Mouse (Mus musculus): ENCODE measurements at regions not wholly inside any gene's neighbourhood (a gene's known extent, or its start where the extent isn't known, plus 50 kb on each side); places are given as distances from the start of the nearest gene placed in this dataset.

DNA sequence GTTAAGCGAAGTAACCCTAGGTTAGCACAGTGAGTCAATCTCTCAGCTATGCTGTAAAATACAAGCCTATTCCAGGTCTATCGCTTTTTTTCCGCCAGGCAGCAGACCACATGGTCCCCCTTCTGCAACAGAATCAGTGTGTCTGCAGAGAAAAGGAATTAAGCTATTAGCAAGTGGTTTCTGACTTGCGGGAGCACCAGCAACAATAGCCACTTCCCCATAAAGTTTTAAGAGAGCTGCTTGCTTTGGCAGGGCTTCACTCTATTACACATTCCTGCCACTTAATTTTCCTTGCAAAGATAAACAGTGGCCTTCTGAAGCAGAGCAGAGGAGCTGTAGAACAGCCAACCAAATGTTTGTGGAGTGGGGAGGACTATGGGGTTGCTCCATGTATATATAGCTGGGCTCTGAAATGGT is 59.8 kb upstream of the Osmr start:
- H3K9ac ChIP-seq (ENCODE audit: control insufficient read depth, low read depth, low read length, poor library complexity, severe bottlenecking), result no peak overlapping the region
- H3K27ac ChIP-seq (ENCODE audit: control insufficient read depth, low read depth, low read length), result no peak overlapping the region
- H3K36me3 ChIP-seq (ENCODE audit: control insufficient read depth in 1 of 2, insufficient read depth in 2 of 2, low read length in 2 of 2), result no peaks in the 10 kb centered on the region
- no peak overlapping the region for H3K4me3 ChIP-seq (ENCODE audit: control insufficient read depth in 1 of 2, insufficient read depth in 1 of 2, low read depth in 2 of 2, low read length in 2 of 2)
- H3K4me1 ChIP-seq (ENCODE audit: control insufficient read depth in 1 of 2, insufficient read depth in 2 of 2, low read length in 2 of 2), result no peaks in the 10 kb centered on the region
- no peaks in the 10 kb centered on the region for H3K9me3 ChIP-seq (replicated peaks; ENCODE audit: insufficient read depth, low read length)
- no peak for DNase-seq (ENCODE audit: low read depth, low spot score)
- no peaks in the 10 kb centered on the region; a peak in 1 of 4 replicates for H3K27me3 ChIP-seq (ENCODE audit: control insufficient read depth in 1 of 2, insufficient read depth in 2 of 2, low read length in 2 of 2)
- TF ChIP-seq MYB (IDR thresholded peaks at IDR 0.05; ENCODE audit: low read depth, low read length) (no peak), MYC (IDR thresholded peaks at IDR 0.05; ENCODE audit: low read depth, low read length) (no peak), CHD2 (IDR thresholded peaks at IDR 0.05; ENCODE audit: low read length) (no peak), MAX (IDR thresholded peaks at IDR 0.05; ENCODE audit: low read length) (no peak), TBP (IDR thresholded peaks at IDR 0.05; ENCODE audit: low read depth, low read length) (no peak), TAL1 (IDR thresholded peaks at IDR 0.05; ENCODE audit: low read length) (no peak), ZMIZ1 (IDR thresholded peaks at IDR 0.05; ENCODE audit: low read depth, low read length) (no peak), UBTF (IDR thresholded peaks at IDR 0.05; ENCODE audit: borderline replicate concordance, insufficient read depth, low read depth, low read length) (no peak), NRF1 (IDR thresholded peaks at IDR 0.05; ENCODE audit: insufficient read depth, low read depth, low read length, poor library complexity, severe bottlenecking) (no peak), JUND (IDR thresholded peaks at IDR 0.05; ENCODE audit: low read depth, low read length) (no peak)
- H3K79me2 ChIP-seq (ENCODE audit: control insufficient read depth, insufficient read depth, low read length, poor library complexity), result no peaks in the 10 kb centered on the region

DNA sequence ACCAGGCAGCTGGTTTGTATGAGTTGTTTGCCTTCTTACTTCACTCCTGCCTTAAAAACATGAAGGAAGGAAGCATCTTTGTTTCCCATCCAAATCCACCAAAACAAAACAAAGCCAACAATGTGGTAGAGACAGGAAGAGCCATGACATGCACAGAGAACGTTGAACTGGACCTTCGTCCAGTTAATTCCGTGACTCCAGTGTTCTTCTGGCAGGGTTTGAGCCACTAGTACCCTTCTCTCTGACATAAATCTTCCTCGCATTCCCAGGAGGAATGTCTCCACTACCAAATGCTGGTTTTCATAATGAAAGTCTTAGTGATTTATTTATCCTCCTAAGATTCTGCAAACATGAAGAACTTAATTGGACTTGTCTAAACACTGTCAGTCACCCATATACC is 66.7 kb upstream of the Osmr start:
- no peaks in the 10 kb centered on the region for H3K36me3 ChIP-seq (ENCODE audit: control insufficient read depth in 1 of 2, insufficient read depth in 2 of 2, low read length in 2 of 2)
- no peaks in the 10 kb centered on the region for H3K4me1 ChIP-seq (ENCODE audit: control insufficient read depth in 1 of 2, insufficient read depth in 2 of 2, low read length in 2 of 2)

GRCm38 (mm10) chr15:6949236-6949635 is 74.5 kb upstream of the Osmr start:
- Histone ChIP-seq H3K27ac (ENCODE audit: control insufficient read depth, low read depth, low read length) (no peak overlapping the region), H3K27me3 (ENCODE audit: control insufficient read depth in 1 of 2, insufficient read depth in 2 of 2, low read length in 2 of 2) (no peaks in the 10 kb centered on the region), H3K9ac (ENCODE audit: control insufficient read depth, low read depth, low read length, poor library complexity, severe bottlenecking) (no peak overlapping the region), H3K4me3 (ENCODE audit: control insufficient read depth in 1 of 2, insufficient read depth in 1 of 2, low read depth in 2 of 2, low read length in 2 of 2) (no peak overlapping the region), H3K79me2 (ENCODE audit: control insufficient read depth, insufficient read depth, low read length, poor library complexity) (no peaks in the 10 kb centered on the region), H3K9me3 (replicated peaks; ENCODE audit: insufficient read depth, low read length) (no peaks in the 10 kb centered on the region), H3K36me3 (ENCODE audit: control insufficient read depth in 1 of 2, insufficient read depth in 2 of 2, low read length in 2 of 2) (no peaks in the 10 kb centered on the region), H3K4me1 (ENCODE audit: control insufficient read depth in 1 of 2, insufficient read depth in 2 of 2, low read length in 2 of 2) (no peaks in the 10 kb centered on the region)
- no peak for TF ChIP-seq E2F4 (IDR thresholded peaks at IDR 0.05; ENCODE audit: borderline replicate concordance, low read depth, low read length)
- TF ChIP-seq MAX (IDR thresholded peaks at IDR 0.05; ENCODE audit: low read length), result no peak
- TF ChIP-seq NRF1 (IDR thresholded peaks at IDR 0.05; ENCODE audit: insufficient read depth, low read depth, low read length, poor library complexity, severe bottlenecking), result no peak
- no peak for TF ChIP-seq TCF12 (IDR thresholded peaks at IDR 0.05; ENCODE audit: low read depth, low read length)
- no peak for TF ChIP-seq POLR2AphosphoS5 (IDR thresholded peaks at IDR 0.05; ENCODE audit: borderline replicate concordance, low read depth, low read length)
- DNase-seq (ENCODE audit: low read depth, low spot score), result no peak

More for the DNA sequence above, 66.7 kb upstream of the Osmr start:
- Histone ChIP-seq H3K4me3 (ENCODE audit: control insufficient read depth in 1 of 2, insufficient read depth in 1 of 2, low read depth in 2 of 2, low read length in 2 of 2) (no peak overlapping the region), H3K79me2 (ENCODE audit: control insufficient read depth, insufficient read depth, low read length, poor library complexity) (no peaks in the 10 kb centered on the region), H3K27me3 (ENCODE audit: control insufficient read depth in 1 of 2, insufficient read depth in 2 of 2, low read length in 2 of 2) (no peaks in the 10 kb centered on the region), H3K9me3 (replicated peaks; ENCODE audit: insufficient read depth, low read length) (no peaks in the 10 kb centered on the region), H3K27ac (ENCODE audit: control insufficient read depth, low read depth, low read length) (no peak overlapping the region), H3K9ac (ENCODE audit: control insufficient read depth, low read depth, low read length, poor library complexity, severe bottlenecking) (no peak overlapping the region)
- no peak for DNase-seq (ENCODE audit: low read depth, low spot score)
- TF ChIP-seq GATA1 (IDR thresholded peaks at IDR 0.05; ENCODE audit: low read depth, low read length), result no peak
- TF ChIP-seq RCOR1 (IDR thresholded peaks at IDR 0.05; ENCODE audit: low read depth, low read length), result no peak
- no peak for TF ChIP-seq CHD1 (IDR thresholded peaks at IDR 0.05; ENCODE audit: low read depth, low read length)
- TF ChIP-seq TAL1 (IDR thresholded peaks at IDR 0.05; ENCODE audit: low read length), result no peak
- TF ChIP-seq CTCF (IDR thresholded peaks at IDR 0.05 in 2 of 3, conservative IDR thresholded peaks at IDR 0.05 in 1 of 3; ENCODE audit: control insufficient read depth in 1 of 3, insufficient read depth in 1 of 3, low read depth in 2 of 3, low read length in 3 of 3, poor library complexity in 1 of 3, severe bottlenecking in 1 of 3), result no peak
- no peak for TF ChIP-seq EP300 (IDR thresholded peaks at IDR 0.05; ENCODE audit: low read depth in 1 of 2, low read length in 2 of 2)
- TF ChIP-seq USF2 (IDR thresholded peaks at IDR 0.05; ENCODE audit: borderline replicate concordance in 1 of 2, insufficient read depth in 1 of 2, low read depth in 1 of 2, low read length in 2 of 2), result no peak
- no peak for TF ChIP-seq SIN3A (IDR thresholded peaks at IDR 0.05; ENCODE audit: low read length)
- TF ChIP-seq ZC3H11A (IDR thresholded peaks at IDR 0.05; ENCODE audit: low read depth, low read length), result no peak
- TF ChIP-seq HCFC1 (IDR thresholded peaks at IDR 0.05; ENCODE audit: low read depth, low read length), result no peak
- TF ChIP-seq GABPA (IDR thresholded peaks at IDR 0.05; ENCODE audit: low read depth, low read length), result no peak
- no peak for TF ChIP-seq POLR2AphosphoS5 (IDR thresholded peaks at IDR 0.05; ENCODE audit: borderline replicate concordance, low read depth, low read length)

All from MEL (cell line).